Mouse (Mus musculus): Measurements from ENCODE around the gene Armc2. TPM values are rescaled to one million over a fixed set of nuclear protein-coding genes. Genes with fewer than 3 reads are reported as not detected.

Armc2 gene
- total RNA-seq, 1 experiment from 2014 or later: 0.14 TPM

DNA sequence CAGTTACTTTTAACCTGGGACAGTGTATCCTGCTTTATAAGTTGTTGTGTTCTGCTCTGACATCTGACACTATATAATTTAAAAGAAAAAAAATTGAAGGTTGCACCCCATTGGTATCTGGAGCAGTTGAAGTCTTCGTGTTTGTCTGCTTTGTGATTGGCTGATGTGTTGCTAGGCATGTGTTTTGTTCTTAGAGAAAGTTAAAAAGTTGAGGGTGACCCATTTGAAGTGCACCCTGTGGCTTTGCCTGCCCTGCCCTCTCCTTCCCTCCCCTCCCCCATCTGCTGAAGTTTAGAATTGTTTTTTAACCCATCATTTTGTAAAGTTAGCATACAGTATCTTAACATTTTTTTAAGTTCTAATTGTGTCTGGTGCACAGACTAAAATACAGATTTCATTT is 137.5 kb downstream of the Armc2 start:
- no peak for ATAC-seq (replicated peaks; ENCODE audit: low read depth, poor library complexity, severe bottlenecking)

DNA sequence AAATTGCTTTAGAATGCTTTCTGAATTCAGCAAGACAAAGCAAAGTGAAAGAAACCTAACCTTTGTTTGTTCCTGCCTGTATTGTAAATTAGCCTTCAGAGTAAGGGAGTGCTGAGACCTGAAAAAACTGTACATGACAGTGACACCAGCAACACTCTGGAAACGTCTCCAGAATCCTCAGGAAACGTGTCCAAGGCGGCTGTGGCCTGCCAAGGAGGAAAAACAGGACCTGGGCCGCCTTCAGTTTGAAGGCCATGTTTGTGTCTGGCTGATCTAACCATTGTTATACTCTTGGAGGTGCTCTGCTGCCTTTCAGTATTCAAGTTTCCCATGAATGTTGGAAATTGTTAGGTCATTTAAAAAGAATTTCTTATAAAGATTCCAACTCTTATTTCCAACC is 138.0 kb downstream of the Armc2 start:
- ATAC-seq (replicated peaks; ENCODE audit: low read depth, poor library complexity, severe bottlenecking): no peak

DNA sequence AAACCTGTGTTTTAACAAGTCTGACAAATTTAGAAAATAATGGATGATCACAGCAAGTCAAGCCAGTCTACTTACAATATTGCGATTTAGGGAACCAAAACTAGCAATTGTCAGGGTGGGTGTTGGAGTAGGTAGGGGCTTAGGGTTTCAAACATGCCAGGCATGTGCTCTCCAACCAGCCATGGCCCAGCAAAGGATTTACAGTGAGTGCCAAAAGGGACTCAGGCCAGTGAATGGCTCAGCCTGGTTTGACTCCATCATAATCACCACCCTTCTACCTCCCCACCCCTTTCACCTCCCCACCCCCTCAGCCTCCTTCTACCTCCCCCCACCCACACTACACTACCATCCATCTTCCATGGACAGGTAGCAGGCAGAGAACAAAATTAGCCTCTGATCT is 138.6 kb downstream of the Armc2 start:
- ATAC-seq (replicated peaks; ENCODE audit: low read depth, poor library complexity, severe bottlenecking): no peak

DNA sequence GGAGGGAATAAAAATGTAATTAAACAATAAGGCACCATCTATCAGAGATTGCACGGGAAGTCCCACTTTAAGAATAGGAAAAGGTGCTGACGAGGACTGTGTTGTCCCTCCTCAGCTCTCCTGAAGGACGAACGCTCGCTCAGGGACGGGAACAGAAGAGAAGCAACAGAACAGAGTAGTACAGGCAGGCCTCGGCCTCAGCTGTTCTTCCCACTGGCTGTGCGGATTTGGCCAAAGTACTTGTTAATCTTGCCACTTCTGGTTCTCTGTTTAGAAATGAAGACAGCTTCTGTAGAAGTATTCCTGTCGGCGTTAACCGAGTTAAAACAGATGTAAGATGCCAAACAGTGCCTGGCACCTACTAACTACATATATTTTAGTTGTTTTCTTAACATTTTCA is 139.9 kb downstream of the Armc2 start:
- ATAC-seq (replicated peaks; ENCODE audit: low read depth, poor library complexity, severe bottlenecking): no peak

DNA sequence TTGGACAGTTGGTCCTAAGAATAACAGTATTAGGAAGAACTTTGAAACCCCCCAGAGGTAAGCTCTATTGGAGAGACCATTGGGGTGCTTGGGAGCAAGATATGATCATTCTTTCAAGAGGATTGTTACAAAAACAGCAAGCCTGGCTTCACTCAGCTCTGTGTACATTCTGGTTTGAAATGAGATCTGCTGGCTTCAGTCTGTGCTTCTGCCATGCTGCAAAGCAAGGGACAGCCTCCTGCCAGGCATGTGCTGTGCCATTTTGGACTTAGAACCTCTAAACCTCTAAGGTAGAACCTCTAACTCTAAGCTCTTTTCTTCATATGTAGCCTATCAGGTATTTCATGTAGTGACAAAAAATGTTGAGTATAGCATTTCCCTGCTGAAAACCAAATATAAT is 142.6 kb downstream of the Armc2 start:
- no peak for ATAC-seq (replicated peaks; ENCODE audit: low read depth, poor library complexity, severe bottlenecking)

DNA sequence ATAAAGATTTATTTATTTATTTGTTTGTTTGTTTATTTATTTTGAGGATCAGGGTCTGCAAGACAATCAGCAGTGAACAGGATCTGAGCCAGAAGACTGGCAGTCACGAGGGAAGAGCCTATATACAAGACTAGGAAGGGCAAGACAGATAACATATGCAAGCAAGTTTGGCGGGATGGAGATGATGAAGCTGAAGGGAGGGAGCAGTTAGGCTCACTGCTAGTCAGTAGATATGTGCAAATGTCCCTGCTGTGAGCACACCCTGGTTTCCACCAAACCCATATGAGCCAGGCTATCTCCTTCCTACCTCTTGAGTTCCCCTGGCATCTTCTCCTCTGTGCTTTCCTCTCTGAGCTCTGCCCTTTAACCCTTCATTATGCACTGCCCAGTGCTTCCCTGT is 146.7 kb downstream of the Armc2 start:
- no peak for ATAC-seq (replicated peaks; ENCODE audit: low read depth, poor library complexity, severe bottlenecking)

DNA sequence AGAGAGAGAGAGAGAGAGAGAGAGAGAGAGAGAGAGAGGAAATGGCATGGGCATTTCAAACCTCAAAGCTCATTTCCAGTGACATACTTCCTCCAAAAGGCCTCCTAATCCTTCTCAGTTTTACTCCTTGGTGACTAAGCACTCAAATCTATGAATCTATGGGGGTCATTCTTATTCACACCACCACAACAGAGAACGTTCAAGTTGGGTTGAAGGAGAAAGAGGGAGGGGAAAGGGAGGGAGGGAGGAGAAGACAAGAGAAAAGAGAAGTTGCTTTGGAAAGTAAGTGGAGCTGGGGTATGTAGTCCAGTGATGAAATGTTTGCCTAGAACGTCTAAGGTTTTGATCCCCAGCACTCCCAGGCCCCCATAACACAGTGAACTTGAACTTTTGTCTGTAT is 148.1 kb downstream of the Armc2 start:
- peak; percentile 76 for ATAC-seq (replicated peaks; ENCODE audit: low read depth, poor library complexity, severe bottlenecking)

DNA sequence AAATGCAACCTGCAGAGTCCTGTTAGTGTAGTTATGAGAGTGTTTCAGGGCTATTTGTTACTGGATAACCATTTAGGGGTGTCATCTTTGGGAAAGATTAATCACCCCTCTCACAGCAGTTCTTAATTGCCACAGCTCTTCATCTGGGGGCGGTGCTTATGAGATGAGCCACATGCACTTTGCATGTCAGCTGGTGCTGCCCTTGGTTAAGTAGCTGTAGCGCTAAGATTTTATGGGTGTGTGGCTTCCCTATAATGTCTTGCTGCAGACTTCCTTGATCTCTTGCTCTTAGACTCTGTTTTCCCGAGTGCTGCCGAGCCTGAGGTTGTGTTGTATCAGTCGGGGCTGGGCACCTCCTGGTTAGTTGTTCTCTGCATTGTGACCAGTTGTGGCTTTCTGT is 150.3 kb downstream of the Armc2 start:
- ATAC-seq (replicated peaks; ENCODE audit: low read depth, poor library complexity, severe bottlenecking): peak; percentile 38; the same call in 1 of the 2 replicates

DNA sequence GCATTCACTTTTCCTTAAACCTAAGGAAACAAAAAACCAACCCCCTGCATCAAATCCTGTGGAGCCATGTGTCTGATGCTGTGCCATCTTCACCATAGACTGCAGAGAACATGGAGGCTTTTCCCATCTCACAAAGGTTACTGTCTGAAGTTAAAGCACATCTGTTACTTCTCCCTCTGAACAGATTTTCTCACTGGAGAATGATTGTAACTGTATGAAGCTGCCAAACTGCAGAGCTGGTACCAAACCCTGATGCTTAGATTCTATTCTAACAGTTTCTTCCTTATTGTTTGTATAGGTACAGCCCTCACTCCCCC is 151.4 kb downstream of the Armc2 start:
- no peak for ATAC-seq (replicated peaks; ENCODE audit: low read depth, poor library complexity, severe bottlenecking)

DNA sequence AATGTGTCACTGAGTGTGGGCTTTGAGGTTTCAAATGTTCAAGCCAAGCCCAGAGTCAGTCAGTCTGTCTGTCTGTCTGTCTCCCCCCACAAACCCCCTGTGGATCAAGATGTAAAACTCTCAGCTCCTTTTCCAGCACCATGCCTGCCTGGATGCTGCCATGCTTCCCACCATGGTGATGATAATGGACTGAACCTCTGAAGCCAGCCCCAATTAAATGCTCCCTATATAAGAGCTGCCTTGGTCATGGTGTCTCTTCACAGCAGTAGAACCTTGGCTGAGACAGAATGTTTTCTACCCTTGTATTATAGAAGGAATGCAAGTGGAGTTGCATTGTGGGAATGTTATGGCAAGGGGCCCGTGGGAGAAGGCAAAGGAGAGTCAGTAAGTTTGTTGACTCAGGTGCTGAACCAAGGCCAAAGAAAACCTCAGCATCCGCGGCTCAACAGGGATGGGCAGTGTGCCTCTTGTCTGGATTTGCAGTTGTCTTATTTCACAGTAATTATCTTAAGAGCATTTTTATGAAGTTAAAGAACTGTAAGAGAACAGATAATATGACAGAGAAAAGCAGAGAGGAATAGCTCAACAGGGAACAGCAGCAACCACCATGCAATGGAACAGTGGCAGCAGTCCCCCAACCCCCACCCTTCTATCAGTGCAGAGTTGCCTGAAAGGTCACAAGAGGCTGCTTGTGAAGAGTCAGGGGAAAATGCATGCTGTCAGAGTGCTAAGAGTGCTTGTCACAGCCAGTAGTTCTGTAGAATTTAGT is 152.0 kb downstream of the Armc2 start:
- no peak for ATAC-seq (replicated peaks; ENCODE audit: low read depth, poor library complexity, severe bottlenecking)

Other genes with a start within 250 kb of the Armc2 start
- 52.3 and 55.1 TPM in 2 replicates for gene Cep57l1, start 208.6 kb downstream of the Armc2 start, total RNA-seq (2017)
- gene Sesn1, start 208.5 kb downstream of the Armc2 start, total RNA-seq (2017): 48.0 and 50.8 TPM in 2 replicates

All from common myeloid progenitor, adult 5-6 weeks (primary cell).